Mouse (Mus musculus) hindlimb bud, embryonic 11.5 days (tissue): Measurements from ENCODE around the gene Rap1gap.

Experiments
- DNase-seq: peaks from one replicate; pipeline ENCODE4 v3.0.0-alpha.2; 2012; ENCODE audit warnings: low read depth, low spot score; ENCODE audit errors: extremely low spot score

Rap1gap gene

DNA sequence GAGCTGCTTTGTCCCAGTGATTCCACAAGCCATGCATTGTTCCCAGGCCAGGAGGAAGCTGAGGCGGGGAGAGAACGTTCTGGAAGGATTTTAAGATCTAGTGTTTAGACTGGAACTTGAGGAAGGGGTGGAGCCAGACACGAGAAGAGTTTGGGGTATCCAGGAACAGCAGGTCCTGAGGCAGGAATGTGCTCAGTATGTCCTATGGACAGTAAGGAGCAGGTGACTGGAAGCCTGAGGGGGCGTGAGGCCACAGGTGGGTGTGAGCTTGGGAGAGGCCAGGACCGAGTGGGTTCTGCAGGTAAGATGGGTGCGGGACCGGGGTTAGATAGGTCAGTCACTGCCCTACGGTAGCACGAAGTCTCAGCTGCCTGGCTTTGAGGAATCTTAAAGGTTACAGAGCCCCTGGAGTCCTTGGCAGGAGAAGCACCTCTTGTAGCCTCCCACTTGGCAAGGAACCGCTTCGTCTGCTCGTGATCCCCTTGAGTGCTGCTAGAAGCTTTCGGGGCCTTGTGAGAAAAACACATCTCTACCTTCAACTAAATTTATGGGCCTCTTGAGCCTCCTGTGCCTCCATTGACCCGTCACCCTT, 22.8 kb downstream of the Rap1gap start:
- no peak for DNase-seq

DNA sequence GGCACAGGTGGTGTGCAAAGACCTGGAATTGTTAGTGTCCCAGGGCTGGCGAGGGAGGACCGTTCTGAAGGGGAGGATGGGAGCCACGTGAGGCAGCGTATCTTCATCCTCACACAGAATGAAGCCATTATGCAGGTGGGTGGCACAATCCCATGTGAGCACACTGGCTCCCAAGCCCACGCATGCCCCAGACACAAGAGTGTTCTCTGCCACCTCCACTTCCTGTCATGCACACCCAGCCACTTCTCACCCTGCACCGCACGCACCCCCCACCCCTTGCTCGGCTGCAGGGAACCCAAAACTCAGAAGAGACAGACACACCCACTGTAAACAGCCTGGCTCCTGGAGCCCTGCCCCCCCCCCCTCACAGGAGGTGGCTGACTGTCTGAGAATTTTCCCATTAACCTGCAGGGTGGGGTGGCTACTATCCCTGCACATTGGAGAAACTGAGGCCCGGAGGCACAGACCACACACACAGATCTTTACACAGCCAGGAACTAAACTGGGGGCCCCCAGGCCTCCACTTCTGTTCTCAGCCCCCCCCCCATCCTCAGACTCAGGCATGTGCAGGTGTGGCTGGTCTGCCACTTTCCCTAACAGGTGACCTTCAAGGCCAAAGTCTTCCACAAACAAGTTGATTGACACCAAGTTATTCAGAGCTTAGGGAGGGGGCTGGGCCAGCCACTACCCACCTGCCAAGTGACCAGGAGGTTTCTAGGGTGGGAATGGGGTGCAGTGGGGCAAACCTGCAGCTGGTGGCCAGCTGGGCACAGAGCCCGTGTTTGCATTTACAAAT, 27.8 kb downstream of the Rap1gap start:
- no peak for DNase-seq

DNA sequence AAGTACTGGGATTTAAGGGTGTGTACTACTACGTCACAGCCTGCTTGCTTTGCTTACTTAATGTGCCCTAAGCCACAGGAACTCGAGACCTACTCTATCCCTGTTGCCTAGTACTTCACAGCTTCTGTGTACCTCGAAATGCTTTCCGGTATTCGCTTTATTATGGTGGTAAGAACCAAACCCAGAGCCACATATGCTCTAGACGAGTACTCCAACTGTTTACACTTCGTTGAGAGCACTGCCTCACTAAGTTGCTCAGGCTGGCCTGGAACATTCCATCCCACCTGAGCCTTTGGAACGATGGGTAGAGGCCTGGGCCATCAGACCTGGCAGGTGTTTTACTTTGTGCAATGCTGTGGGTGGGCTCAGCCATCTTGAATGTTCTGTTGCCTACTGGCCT, 30.8 kb downstream of the Rap1gap start:
- no peak for DNase-seq

DNA sequence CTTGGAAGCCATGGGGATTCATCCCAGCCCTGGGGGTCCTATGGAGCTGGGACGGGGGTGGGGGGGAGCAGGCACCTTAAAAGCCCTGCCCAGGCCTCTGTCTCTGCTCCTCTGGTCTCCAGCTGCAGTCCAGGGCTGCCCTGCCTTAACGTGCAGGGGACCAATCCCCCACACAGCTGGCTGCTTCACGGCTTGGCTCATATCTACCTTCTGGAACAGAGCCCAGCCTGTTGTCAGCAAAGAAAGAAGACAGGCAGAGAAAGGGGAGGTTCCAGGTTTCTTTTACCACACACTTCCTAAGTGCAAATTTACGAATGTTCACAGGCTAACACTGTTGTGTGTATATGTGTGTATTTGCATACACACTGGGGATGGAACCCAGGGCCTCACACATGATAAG, 31.4 kb downstream of the Rap1gap start:
- no peak for DNase-seq

DNA sequence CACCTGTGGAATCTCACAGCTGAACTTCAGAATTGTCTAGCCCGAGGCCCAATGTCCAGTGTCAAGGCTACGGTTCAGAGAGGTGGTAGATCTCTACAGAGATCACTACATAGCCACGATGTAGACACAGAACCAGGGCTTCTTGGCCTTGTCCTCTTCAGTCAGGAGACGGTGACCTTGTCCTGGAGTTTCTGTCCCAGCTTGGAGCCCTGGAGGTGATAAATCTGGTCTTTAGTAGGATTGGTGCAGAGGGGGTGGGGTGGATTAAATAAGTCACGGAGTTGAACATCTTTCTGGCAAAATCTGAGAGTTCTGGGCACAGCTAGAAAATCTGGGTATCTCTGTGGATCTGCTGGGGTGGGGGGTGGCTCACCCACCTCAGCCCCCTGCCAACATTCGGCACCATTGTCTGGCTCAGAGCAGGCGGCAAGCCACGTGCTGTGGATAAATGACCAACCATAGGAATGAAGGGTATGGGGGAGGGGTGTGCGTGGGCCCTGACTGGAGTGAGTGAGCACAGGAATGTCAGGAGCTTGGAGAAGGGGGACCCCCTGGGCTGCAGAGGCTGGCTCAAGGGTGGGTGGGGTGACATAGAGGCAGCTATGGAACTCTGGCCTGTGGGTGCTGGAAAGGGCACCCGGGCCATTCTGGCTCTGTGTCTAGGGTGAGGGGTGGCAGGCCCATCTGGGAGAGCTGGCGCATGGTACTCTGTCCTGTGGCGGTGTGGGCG, 32.8 kb downstream of the Rap1gap start:
- DNase-seq, result no peak

DNA sequence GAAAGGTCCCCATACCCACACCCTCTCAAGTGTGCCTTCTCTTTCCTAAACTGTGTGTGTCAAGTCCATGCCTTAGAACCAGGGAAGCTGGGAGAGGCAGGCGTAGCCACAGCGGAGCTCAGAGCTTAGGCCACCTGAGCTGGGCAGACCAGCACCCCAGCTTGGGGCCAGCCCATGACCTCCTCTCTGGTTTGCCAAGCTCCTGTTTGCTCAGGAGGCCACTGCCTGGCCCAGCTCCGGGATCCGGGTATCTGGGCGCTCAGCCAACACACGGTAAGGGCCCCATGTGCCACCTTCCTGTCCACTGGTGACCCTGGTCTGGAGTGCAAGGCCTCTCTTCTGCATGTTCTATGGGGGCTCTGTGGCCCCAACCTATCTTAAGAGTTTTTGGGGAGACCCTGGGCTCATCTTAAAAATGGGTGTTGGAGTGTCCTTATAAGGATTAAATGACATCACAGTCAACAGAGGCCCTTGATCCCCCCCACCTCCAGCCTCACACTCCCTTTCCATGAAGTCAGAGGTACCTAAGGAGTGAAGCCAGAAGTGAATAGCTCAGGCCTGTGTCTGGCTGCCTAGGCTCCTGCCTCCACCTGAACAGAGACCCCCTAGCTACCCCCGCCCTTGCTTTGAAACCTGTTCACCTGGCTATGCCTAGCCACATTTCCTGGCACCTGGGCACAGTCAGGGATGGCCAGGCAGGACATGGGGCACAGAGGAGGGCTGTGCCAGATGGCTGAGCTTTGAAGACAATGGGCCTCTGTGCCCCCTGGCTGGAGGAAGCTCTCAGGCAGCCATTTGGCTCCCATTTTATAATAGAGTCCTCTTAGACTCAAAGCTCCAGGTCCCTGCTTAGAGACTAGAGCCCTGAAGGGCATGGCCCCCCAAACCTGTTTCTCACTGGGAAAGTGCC, 33.8 kb downstream of the Rap1gap start:
- DNase-seq, result no peak

DNA sequence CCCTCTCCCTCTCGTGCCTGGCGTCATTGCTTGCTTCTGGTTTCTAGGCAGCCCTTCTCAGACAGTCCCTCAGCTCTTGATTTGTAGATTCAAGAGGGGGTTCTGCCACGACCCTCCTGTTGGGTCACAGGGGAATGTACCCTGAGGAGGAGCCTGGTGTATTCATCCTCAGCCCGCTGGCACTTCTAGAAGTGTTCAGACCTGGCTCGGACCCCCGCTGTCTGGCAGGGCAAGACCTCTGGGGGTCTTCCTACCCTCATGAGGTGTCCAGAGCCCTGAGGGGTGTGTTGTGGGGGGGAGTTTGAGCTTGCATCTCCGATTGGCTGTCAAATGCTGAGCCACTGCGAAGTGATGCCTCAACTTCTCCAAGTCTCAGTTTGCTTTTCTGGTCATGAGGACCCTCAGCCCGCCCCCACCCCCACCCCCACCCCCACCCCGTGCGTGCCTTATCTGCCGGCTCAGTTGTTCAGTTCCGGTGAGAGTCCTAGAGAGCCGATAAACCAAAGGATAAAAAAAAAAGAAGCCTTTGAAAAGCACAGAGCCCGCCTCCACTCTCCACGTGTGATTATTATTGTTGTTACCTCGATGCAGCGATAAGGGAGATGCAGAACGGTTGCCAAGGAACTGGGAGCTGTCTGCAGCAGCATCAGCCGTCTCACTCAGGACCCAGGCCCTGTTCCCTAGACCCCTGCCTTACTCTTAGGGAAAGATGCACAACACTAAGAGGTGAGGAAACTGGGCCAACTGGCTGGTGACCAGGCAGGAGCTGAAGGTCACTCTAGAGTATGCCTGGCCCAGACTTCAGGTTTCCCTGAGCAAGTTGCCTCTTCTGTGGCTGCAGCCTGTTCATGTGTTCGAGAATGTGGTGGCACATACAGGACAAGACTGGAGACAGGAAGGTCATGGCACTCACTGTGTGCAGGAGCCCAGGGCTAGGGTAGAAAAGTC, 35.0 kb downstream of the Rap1gap start:
- DNase-seq, result no peak

DNA sequence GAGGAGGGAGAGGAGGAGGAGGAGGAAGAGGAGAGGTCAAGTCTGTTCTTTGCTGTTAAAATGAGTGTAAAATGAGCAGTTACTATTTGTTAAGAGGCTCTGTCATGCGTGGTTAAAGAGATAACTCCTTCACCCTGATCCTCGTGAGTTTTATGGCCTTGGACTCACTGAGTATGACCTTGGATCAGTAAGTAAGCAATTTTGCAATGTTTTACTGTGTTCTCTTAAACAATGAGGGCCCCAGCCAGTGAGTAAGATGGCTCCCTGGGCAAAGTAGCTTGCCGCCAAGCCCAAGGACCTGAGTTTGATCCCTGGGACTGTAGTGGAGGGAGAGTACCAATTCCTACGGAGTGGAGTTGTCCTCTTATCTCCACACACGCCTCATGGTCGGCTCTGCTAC, 36.4 kb downstream of the Rap1gap start:
- DNase-seq, result no peak

DNA sequence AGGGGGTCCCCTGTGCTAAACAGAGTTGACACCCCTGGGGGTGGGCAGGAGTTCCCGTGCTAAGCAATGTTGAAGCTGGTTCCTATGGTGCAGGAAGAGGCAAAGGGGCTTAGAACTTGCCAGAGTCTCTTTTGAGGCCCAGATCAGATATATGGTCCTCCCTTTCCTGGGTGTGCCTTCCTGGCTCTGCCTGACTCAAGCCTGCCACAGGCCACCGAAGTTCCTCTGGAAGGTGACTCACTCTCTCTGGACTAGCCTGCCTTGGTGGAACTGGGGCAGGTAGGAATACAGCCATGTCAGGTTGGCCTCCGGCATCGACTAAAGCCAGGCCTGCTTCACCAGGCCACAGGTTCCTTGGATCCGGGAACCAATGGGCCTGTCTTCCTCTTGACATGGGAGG, 38.6 kb downstream of the Rap1gap start:
- DNase-seq, result no peak

DNA sequence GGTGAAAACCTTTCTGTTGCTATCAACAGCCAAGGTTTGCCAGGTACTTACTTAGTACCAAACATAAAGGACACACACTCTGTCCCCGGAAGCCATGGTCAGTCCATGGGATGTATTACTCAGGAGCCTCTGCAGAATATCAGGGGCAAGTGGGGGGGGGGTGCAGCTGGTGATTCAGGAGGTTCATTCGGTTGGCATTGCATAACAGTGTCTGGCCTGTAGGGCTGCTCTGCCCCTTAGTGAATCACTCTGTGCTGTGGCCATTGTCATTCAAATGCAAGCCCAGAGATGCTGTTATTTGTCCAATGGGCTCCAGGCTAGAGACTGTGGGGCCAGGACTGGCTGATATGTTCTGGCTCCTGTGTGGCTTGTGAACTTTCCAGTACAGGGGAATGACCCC, 40.0 kb downstream of the Rap1gap start:
- DNase-seq, result no peak

DNA sequence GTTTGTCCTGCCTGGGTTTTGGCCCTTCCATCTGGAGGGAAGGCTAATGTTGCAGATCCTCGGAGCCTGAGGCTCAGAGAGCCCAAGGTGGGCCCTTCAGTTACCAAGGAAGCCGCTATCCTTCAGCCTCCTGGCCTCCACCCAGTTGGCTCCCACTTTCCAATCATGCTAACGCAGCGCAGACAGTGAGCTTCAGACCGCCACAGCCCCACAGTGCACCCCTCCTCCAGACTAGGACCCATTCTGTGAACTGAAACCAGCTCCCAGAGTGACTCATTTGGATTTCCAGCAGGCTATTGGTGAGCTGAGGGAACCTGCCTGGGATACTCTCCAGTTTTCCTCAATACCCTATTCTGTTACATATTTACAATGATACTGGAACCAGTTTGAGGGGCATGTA, 40.9 kb downstream of the Rap1gap start:
- no peak for DNase-seq

DNA sequence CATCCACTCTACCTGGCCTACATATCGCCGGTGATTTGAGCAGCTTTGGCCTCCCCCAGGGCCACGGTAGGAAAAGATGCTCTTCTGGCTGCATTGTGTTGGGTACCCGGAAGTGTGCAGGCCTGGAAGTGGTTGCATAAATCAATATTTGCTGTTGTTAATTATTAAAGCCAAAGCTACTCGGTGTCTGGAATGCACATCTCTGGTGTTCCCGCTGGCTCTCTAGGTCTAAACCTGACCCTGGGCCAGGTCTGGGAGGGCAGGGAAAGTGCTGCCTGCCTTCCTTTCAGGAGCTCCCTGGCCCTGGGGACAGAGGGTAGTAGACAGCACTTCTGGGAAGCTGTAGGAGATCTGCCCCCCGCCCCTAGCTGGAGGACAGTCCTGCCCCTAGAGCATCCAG, 42.0 kb downstream of the Rap1gap start:
- no peak for DNase-seq

DNA sequence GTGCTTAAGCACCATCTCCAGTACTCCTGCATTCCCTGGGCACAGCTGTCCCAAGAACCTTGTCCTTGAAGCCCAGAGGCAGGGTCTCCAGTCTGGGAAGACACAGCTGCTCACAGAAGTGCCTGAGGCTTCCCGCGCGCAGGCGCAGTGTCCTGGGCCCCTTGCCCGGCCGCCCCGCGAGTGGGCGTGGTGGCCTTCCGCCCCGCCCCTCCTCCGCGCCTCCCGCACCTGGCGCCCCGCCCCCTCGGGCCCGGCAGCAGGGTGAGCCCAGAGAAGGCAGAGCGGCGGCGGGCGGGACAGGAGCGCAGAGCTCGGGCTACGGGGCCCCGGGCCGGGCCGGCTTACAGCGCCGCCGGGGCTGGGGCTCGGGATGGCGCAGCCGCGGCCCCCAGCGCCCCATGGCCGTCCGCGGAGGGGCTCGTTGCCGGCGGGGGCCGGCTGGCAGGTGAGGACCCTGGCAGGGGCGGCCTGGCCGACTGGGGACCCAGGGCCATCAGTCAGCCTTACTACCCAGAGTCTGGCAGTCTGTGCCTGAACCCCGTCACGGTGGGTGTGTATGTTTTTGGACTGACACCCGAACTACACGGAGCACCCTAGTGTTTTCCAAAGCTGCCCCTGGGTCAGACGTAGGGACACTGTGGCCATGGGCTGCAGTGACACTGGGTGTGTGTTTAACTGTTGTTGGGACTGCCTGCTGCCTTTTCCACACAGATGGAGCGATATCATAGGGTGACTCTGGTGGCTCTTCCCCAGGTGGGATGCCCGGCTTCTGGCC, 42.9 kb downstream of the Rap1gap start:
- peak; percentile 67 for DNase-seq

DNA sequence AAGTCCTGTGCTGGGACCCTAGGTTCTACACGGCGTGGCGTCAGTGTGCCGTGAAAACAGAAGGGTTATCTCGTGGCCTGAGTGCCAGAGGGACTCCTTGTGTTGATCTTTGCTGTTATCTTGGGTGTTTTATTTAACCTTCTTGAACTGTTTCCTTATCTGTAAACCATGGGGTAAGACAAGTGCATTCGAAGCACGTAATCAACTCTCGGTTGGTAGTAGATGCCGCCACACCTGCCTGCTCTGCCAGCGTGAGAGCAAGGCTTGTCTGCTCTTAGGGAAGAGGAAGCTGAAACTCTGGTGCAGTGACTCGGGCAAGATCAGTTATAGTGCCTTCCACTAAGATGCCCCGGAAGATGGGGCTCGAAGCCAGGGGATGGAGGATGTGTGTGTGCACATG, 48.4 kb downstream of the Rap1gap start:
- no peak for DNase-seq

DNA sequence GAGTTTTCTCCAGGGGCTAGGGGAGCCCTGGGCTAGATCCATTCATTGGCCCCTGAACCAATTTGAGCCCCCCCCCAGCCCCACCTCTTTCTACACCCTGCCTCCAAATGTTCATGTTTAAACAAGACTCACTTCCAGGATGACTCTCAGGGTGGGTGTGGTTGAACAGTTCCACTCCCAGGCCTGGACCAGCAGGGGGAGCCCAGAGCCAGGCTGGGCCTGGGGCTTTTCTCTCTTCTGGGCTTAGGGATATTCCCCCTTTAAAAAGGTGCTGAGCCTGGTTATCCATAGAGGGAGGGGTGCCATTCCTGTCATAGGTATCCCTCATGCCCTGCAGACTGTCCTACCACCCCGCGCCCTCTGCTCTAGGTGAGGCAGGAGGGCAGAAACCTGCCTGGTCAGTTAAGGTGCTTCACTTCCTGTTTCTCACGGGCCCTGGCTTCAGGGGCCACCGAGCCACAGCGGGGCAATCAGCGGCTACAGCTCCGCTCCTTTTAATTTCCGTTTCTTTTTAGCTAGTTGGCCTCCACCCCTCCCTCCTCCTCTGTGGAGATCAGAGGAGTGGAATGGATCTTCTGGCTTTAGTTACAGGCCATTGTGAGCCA, 49.6 kb downstream of the Rap1gap start:
- DNase-seq, result no peak

DNA sequence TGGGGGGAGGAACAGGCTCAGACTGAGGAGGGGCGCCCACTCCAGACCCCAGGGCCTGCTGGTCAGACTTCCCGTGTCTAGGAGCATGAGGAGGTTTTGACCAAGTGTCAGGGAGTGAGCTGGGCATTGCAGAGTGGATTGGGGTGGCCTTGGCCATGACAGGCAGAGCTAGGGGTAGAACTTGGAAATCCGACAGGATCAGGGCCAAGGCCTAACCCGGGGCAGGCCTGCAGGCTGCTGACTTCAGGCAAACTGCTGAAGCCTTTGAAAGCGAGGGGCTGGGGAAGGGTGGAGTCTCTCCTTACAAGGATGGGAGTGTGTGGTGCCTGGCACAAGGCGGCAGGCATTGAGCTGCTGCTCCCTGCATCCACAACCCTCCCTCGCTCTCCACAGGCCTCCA, 52.5 kb downstream of the Rap1gap start:
- DNase-seq, result no peak

DNA sequence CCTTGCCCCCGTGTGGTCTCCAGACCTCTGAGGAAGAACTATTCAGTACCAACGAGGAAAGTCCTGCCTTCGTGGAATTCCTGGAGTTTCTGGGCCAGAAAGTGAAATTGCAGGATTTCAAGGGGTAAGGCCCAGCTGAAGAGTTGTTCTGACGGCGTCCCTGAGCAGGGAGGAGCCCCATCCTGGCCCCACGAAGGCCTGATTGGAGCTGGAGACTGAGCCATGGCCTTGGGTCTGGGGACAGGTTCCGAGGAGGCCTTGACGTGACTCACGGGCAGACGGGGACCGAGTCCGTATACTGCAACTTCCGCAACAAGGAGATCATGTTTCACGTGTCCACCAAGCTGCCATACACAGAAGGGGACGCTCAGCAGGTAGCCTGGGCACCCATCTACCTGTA, 53.1 kb downstream of the Rap1gap start:
- DNase-seq, result no peak

DNA sequence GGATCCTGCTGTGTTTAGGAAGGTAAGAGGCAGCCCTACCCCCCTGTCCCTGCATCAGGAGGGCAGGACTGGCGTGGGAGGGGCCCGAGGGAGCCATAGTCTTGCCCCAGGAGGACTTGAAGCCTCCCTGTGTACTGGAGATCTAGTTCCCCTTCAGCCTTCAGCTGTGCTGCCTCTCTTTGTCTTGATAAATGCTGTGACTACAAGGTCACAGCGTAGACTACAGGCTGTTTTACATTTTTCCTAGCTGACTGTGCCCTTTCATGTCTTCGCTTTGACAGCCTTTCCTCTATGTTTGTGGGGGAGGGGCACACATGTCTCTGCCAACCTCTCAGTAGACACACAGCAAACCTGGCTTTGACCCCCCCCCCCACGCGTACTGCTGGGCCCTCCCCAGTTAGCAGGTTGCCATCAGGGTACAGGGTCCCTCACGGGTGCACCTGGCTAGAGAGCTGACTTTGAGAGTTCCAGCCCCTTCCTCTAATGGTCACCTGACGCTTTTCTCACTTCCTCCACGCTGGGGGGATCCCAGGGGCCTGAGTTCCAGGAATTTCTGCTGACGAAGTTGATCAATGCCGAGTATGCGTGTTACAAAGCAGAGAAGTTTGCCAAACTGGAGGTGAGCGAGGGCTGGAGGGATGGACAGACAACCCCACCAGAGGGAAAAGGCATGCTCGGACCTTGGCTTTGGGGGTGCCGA, 55.0 kb downstream of the Rap1gap start:
- DNase-seq, result no peak
